Mouse (Mus musculus) liver, adult 2 months (tissue): ENCODE data around the gene Ctdspl.

Source experiments
- CTCF ChIP-seq: fragments of 200-500 bp; IDR thresholded peaks from 2 replicates; pipeline ENCODE4 v1.5.1; 2011; ENCODE audit warnings: low read depth, low read length, control low read depth
- POLR2A ChIP-seq: fragments of 200-500 bp; IDR thresholded peaks from 2 replicates; pipeline ENCODE4 v1.6.1; 2011; ENCODE audit warnings: low read length, control low read depth; ENCODE audit not compliant: insufficient read depth; ENCODE audit errors: extremely low read depth

GRCm38 (mm10) chr9:118890645-118891044 lies 35.6 kb upstream of the Ctdspl start:
- TF ChIP-seq CTCF: no peak
- TF ChIP-seq POLR2A: no peak
